Mouse (Mus musculus) stomach, embryonic 14.5 days (tissue): ENCODE results near the gene Brd1. TPM values are rescaled to one million over a fixed set of nuclear protein-coding genes. Genes with fewer than 3 reads are reported as not detected.
A peak's percentile ranks its signal among the peaks of the same experiment; 100 is the strongest.

Experiments
- ATAC-seq: fragments of 200-750 bp; cut with Nextera tagmentation; 2 replicates; pipeline ENCODE4 v1.8.0; 2017; ENCODE audit warnings: low read depth, moderate TSS enrichment; ENCODE audit not compliant: insufficient number of reproducible peaks, insufficient read depth, low FRiP score
- H3K27ac ChIP-seq: fragments of 300-500 bp; sonication (generic); 2 replicates; pipeline ENCODE4 v1.5.1; 2014; ENCODE audit warnings: mild to moderate bottlenecking, low read length, moderate library complexity, mixed read lengths
- H3K27me3 ChIP-seq: fragments of 300-500 bp; sonication (generic); 2 replicates; pipeline ENCODE4 v1.6.1; 2014; ENCODE audit warnings: low read length, control low read depth, mixed read lengths; ENCODE audit not compliant: control insufficient read depth, insufficient read depth
- H3K36me3 ChIP-seq: fragments of 300-500 bp; sonication (generic); 2 replicates; pipeline ENCODE4 v1.6.1; 2014; ENCODE audit warnings: mild to moderate bottlenecking, control low read depth, low read length, moderate library complexity, mixed read lengths; ENCODE audit not compliant: control insufficient read depth, insufficient read depth
- H3K4me1 ChIP-seq: fragments of 300-500 bp; sonication (generic); 2 replicates; pipeline ENCODE4 v1.6.1; 2014; ENCODE audit warnings: low read length, control low read depth, mixed read lengths; ENCODE audit not compliant: control insufficient read depth, insufficient read depth
- H3K4me2 ChIP-seq: fragments of 300-500 bp; sonication (generic); replicated peaks from 2 replicates; pipeline ENCODE4 v1.6.1; 2014; ENCODE audit warnings: low read depth, low read length, control low read depth
- H3K4me3 ChIP-seq: fragments of 300-500 bp; sonication (generic); 2 replicates; pipeline ENCODE4 v1.5.1; 2014; ENCODE audit warnings: low read depth, low read length, control low read depth
- H3K9ac ChIP-seq: fragments of 300-500 bp; sonication (generic); replicated peaks from 2 replicates; pipeline ENCODE4 v1.6.1; 2014; ENCODE audit warnings: low read depth, mild to moderate bottlenecking, control low read depth, low read length, moderate library complexity, mixed read lengths
- H3K9me3 ChIP-seq: fragments of 300-500 bp; sonication (generic); 2 replicates; pipeline ENCODE4 v1.6.1; 2016; ENCODE audit warnings: low read depth, low read length, control low read depth; ENCODE audit not compliant: control insufficient read depth
- WGBS: fragments of 180-500 bp; shearing (Covaris S2); extraction: QIAGEN DNeasy Blood & Tissue Kit; methylation state at CpG from one replicate; pipeline ENCODE4 v1.1.7; 2014; 5-methylcytosine and 5-hydroxymethylcytosine counted together
- polyA plus RNA-seq: library from polyadenylated mRNA; unstranded; fragments of >200 nt; fragmentation: Nextera tagmentation; extraction: Ambion mirVana; gene quantifications from 2 replicates; pipeline ENCODE4 v1.2.1, GENCODE M21; 2014

The Brd1 gene
- polyA plus RNA-seq, 1 experiment from 2014 or later: 29.7 TPM

GRCm38 (mm10) chr15:88738466-88738865, 4.4 kb upstream of the Brd1 start:
- no peak for ATAC-seq
- 75% methylated on average over 2 of the region's 2 CpGs for WGBS
- Histone ChIP-seq H3K36me3 (no peaks in the 10 kb centered on the region), H3K9me3 (no peaks in the 10 kb centered on the region), H3K4me2 (no peak overlapping the region), H3K4me1 (no peaks in the 10 kb centered on the region), H3K27ac (no peak overlapping the region), H3K4me3 (no peak overlapping the region), H3K27me3 (no peaks in the 10 kb centered on the region), H3K9ac (no peak overlapping the region)

GRCm38 (mm10) chr15:88736166-88736565, 2.1 kb upstream of the Brd1 start:
- Histone ChIP-seq H3K36me3 (0 out of 2 replicates have a peak, but pooled peaks cover under 1% of the 10 kb centered on the region), H3K4me1 (peaks cover 15% of the 10 kb centered on the region), H3K27ac (no peak overlapping the region), H3K4me2 (no peak overlapping the region), H3K27me3 (no peaks in the 10 kb centered on the region), H3K9ac (no peak overlapping the region), H3K4me3 (no peak overlapping the region), H3K9me3 (no peaks in the 10 kb centered on the region)
- 71% methylated on average over 4 of the region's 4 CpGs for WGBS
- no peak for ATAC-seq

GRCm38 (mm10) chr15:88733041-88733751, 837 bp downstream of the Brd1 start:
- under 1% methylated on average over 69 of the region's 86 CpGs for WGBS
- H3K4me3 ChIP-seq: peak overlapping the region; percentile 97
- H3K36me3 ChIP-seq: peaks cover 29% of the 10 kb centered on the region
- peaks cover 20% of the 10 kb centered on the region for H3K4me1 ChIP-seq
- ATAC-seq: peak; percentile 62
- peak overlapping the region; percentile 98 for H3K9ac ChIP-seq
- peak overlapping the region; percentile 87 for H3K27ac ChIP-seq
- no peaks in the 10 kb centered on the region for H3K9me3 ChIP-seq
- H3K27me3 ChIP-seq: no peaks in the 10 kb centered on the region
- peak overlapping the region; percentile 84 for H3K4me2 ChIP-seq

GRCm38 (mm10) chr15:88732405-88733020, 1.5 kb downstream of the Brd1 start:
- H3K9ac ChIP-seq: peak overlapping the region; percentile 98; the same call in 1 of the 2 replicates
- H3K27me3 ChIP-seq: no peaks in the 10 kb centered on the region
- H3K4me1 ChIP-seq: peaks cover 20% of the 10 kb centered on the region
- H3K4me2 ChIP-seq: peak overlapping the region; percentile 84
- ATAC-seq: no peak
- 18% methylated on average over 15 of the region's 15 CpGs for WGBS
- peak overlapping the region; percentile 97 for H3K4me3 ChIP-seq
- no peak overlapping the region for H3K27ac ChIP-seq
- H3K9me3 ChIP-seq: no peaks in the 10 kb centered on the region
- peaks cover 31% of the 10 kb centered on the region for H3K36me3 ChIP-seq

GRCm38 (mm10) chr15:88730717-88731116, 3.3 kb downstream of the Brd1 start:
- H3K4me2 ChIP-seq: no peak overlapping the region
- 0 out of 2 replicates have a peak overlapping the region, but pooled peaks have one; percentile 6 for H3K9ac ChIP-seq

GRCm38 (mm10) chr15:88727204-88727603, 6.8 kb downstream of the Brd1 start:
- WGBS: 87% methylated on average over 3 of the region's 3 CpGs
- Histone ChIP-seq H3K27ac (no peak overlapping the region), H3K4me1 (peaks cover 15% of the 10 kb centered on the region), H3K4me3 (no peak overlapping the region), H3K9ac (no peak overlapping the region), H3K4me2 (no peak overlapping the region), H3K27me3 (no peaks in the 10 kb centered on the region), H3K9me3 (no peaks in the 10 kb centered on the region), H3K36me3 (peaks cover 66% of the 10 kb centered on the region)
- no peak for ATAC-seq

More at GRCm38 (mm10) chr15:88730717-88731116, 3.3 kb downstream of the Brd1 start:
- WGBS: 66% methylated on average over 3 of the region's 3 CpGs
- Histone ChIP-seq H3K27ac (no peak overlapping the region), H3K36me3 (peaks cover 43% of the 10 kb centered on the region), H3K9me3 (no peaks in the 10 kb centered on the region), H3K27me3 (no peaks in the 10 kb centered on the region), H3K4me3 (no peak overlapping the region), H3K4me1 (peaks cover 20% of the 10 kb centered on the region)
- no peak for ATAC-seq

- WGBS: 87% methylated on average over 5 of the region's 5 CpGs
- ATAC-seq: no peak
- Histone ChIP-seq H3K9ac (no peak overlapping the region), H3K4me1 (no peaks in the 10 kb centered on the region; the same call in 1 of the 2 replicates), H3K4me2 (no peak overlapping the region), H3K27me3 (no peaks in the 10 kb centered on the region), H3K36me3 (peaks cover 66% of the 10 kb centered on the region), H3K9me3 (no peaks in the 10 kb centered on the region), H3K27ac (no peak overlapping the region), H3K4me3 (no peak overlapping the region)
Observed at GRCm38 (mm10) chr15:88725036-88725435, 9.0 kb downstream of the Brd1 start.

GRCm38 (mm10) chr15:88724311-88724710, 9.7 kb downstream of the Brd1 start:
- H3K4me1 ChIP-seq: no peaks in the 10 kb centered on the region
- no peak overlapping the region for H3K27ac ChIP-seq
- peaks cover 64% of the 10 kb centered on the region for H3K36me3 ChIP-seq
- no peak for ATAC-seq
- H3K4me2 ChIP-seq: no peak overlapping the region
- no peaks in the 10 kb centered on the region for H3K27me3 ChIP-seq
- H3K4me3 ChIP-seq: no peak overlapping the region
- no peak overlapping the region for H3K9ac ChIP-seq
- no peaks in the 10 kb centered on the region for H3K9me3 ChIP-seq
- WGBS: 76% methylated on average over 7 of the region's 7 CpGs
